Mouse (Mus musculus): ENCODE results near the gene Hmgcl. TPM values are rescaled to one million over a fixed set of nuclear protein-coding genes. Genes with fewer than 3 reads are reported as not detected.

Gene Hmgcl
- polyA plus RNA-seq, 1 experiment from 2014 or later: 60.3 TPM

GRCm38 (mm10) chr4:135985769-135986168 lies 39.5 kb downstream of the Hmgcl start:
- 95% methylated on average over 7 of the region's 7 CpGs for WGBS

GRCm38 (mm10) chr4:135986301-135986942 lies 40.2 kb downstream of the Hmgcl start:
- Histone ChIP-seq H3K9ac (peak overlapping the region; percentile 84), H3K4me2 (replicated peaks) (peak overlapping the region; percentile 93), H3K27ac (peak overlapping the region; percentile 90), H3K27me3 (ENCODE audit: control insufficient read depth, insufficient read depth, low read length) (no peaks in the 10 kb centered on the region), H3K9me3 (ENCODE audit: control insufficient read depth, low read length) (no peaks in the 10 kb centered on the region), H3K4me3 (replicated peaks; ENCODE audit: low read length) (peak overlapping the region; percentile 97), H3K4me1 (replicated peaks; ENCODE audit: control insufficient read depth, insufficient read depth, low read length) (peaks cover 13% of the 10 kb centered on the region), H3K36me3 (replicated peaks; ENCODE audit: control insufficient read depth, insufficient read depth) (peaks cover 26% of the 10 kb centered on the region)
- 8% methylated on average over 21 of the region's 23 CpGs for WGBS
- DNase-seq (ENCODE audit: low spot score): no peak
- ATAC-seq (ENCODE audit: low FRiP score): no peak

More at GRCm38 (mm10) chr4:135985769-135986168, 39.5 kb downstream of the Hmgcl start:
- Histone ChIP-seq H3K4me2 (replicated peaks) (peak overlapping the region; percentile 93), H3K4me1 (replicated peaks; ENCODE audit: control insufficient read depth, insufficient read depth, low read length) (peaks cover 13% of the 10 kb centered on the region), H3K4me3 (replicated peaks; ENCODE audit: low read length) (peak overlapping the region; percentile 97), H3K9ac (peak overlapping the region; percentile 84), H3K27ac (no peak overlapping the region), H3K36me3 (replicated peaks; ENCODE audit: control insufficient read depth, insufficient read depth) (peaks cover 26% of the 10 kb centered on the region), H3K27me3 (ENCODE audit: control insufficient read depth, insufficient read depth, low read length) (no peaks in the 10 kb centered on the region), H3K9me3 (ENCODE audit: control insufficient read depth, low read length) (no peaks in the 10 kb centered on the region)
- ATAC-seq (ENCODE audit: low FRiP score) (no peak), DNase-seq (ENCODE audit: low spot score) (no peak)

- DNase-seq (ENCODE audit: low spot score) (peak; percentile 94), ATAC-seq (ENCODE audit: low FRiP score) (peak; percentile 93)
These were observed 40.9 kb downstream of the Hmgcl start, which contains the start of gene Pithd1 for GRCm38 (mm10) chr4:135986943-135987710. Gene Pithd1, minus strand, starts transcription at chr4:135987264.

GRCm38 (mm10) chr4:135987714-135988113 lies 41.5 kb downstream of the Hmgcl start:
- ATAC-seq (ENCODE audit: low FRiP score) (no peak), DNase-seq (ENCODE audit: low spot score) (no peak)
- H3K4me2 ChIP-seq (replicated peaks): peak overlapping the region; percentile 93
- peaks cover 25% of the 10 kb centered on the region for H3K36me3 ChIP-seq (replicated peaks; ENCODE audit: control insufficient read depth, insufficient read depth)
- H3K27me3 ChIP-seq (ENCODE audit: control insufficient read depth, insufficient read depth, low read length): no peaks in the 10 kb centered on the region
- H3K9me3 ChIP-seq (ENCODE audit: control insufficient read depth, low read length): no peaks in the 10 kb centered on the region
- peak overlapping the region; percentile 84 for H3K9ac ChIP-seq
- H3K27ac ChIP-seq: peak overlapping the region; percentile 90
- WGBS: 65% methylated on average over 9 of the region's 9 CpGs
- peak overlapping the region; percentile 97 for H3K4me3 ChIP-seq (replicated peaks; ENCODE audit: low read length)
- peaks cover 13% of the 10 kb centered on the region for H3K4me1 ChIP-seq (replicated peaks; ENCODE audit: control insufficient read depth, insufficient read depth, low read length)

More at GRCm38 (mm10) chr4:135986943-135987710, 40.9 kb downstream of the Hmgcl start, which contains the start of gene Pithd1:
- Histone ChIP-seq H3K27ac (peak within 1 kb of the TSS; percentile 90), H3K4me2 (replicated peaks) (peak within 1 kb of the TSS; percentile 93), H3K9ac (peak within 1 kb of the TSS; percentile 84), H3K36me3 (replicated peaks; ENCODE audit: control insufficient read depth, insufficient read depth) (peaks cover 26% of the 10 kb centered on the region), H3K9me3 (ENCODE audit: control insufficient read depth, low read length) (no peaks in the 10 kb centered on the region), H3K27me3 (ENCODE audit: control insufficient read depth, insufficient read depth, low read length) (no peaks in the 10 kb centered on the region), H3K4me1 (replicated peaks; ENCODE audit: control insufficient read depth, insufficient read depth, low read length) (peaks cover 13% of the 10 kb centered on the region), H3K4me3 (replicated peaks; ENCODE audit: low read length) (peak within 1 kb of the TSS; percentile 97)
- WGBS: under 1% methylated on average over 73 of the region's 81 CpGs

- H3K4me2 ChIP-seq (replicated peaks): no peak overlapping the region
- DNase-seq (ENCODE audit: low spot score) (no peak), ATAC-seq (ENCODE audit: low FRiP score) (no peak)
- H3K9ac ChIP-seq: no peak overlapping the region
- over 99% methylated on average over 6 of the region's 6 CpGs for WGBS
- H3K4me3 ChIP-seq (replicated peaks; ENCODE audit: low read length): no peak overlapping the region
- H3K9me3 ChIP-seq (ENCODE audit: control insufficient read depth, low read length): peaks cover 7% of the 10 kb centered on the region; the same call in 1 of the 2 replicates
- H3K4me1 ChIP-seq (replicated peaks; ENCODE audit: control insufficient read depth, insufficient read depth, low read length): no peaks in the 10 kb centered on the region
- no peaks in the 10 kb centered on the region for H3K27me3 ChIP-seq (ENCODE audit: control insufficient read depth, insufficient read depth, low read length)
- no peaks in the 10 kb centered on the region for H3K36me3 ChIP-seq (replicated peaks; ENCODE audit: control insufficient read depth, insufficient read depth)
- no peak overlapping the region for H3K27ac ChIP-seq
These were observed 47.7 kb downstream of the Hmgcl start for GRCm38 (mm10) chr4:135993941-135994340.

- no peak overlapping the region for H3K4me3 ChIP-seq (replicated peaks; ENCODE audit: low read length)
- H3K9ac ChIP-seq: no peak overlapping the region
- DNase-seq (ENCODE audit: low spot score): no peak
- no peaks in the 10 kb centered on the region for H3K27me3 ChIP-seq (ENCODE audit: control insufficient read depth, insufficient read depth, low read length)
- H3K36me3 ChIP-seq (replicated peaks; ENCODE audit: control insufficient read depth, insufficient read depth): no peaks in the 10 kb centered on the region
- no peak for ATAC-seq (ENCODE audit: low FRiP score)
- WGBS: 89% methylated on average over 4 of the region's 4 CpGs
- peaks cover 7% of the 10 kb centered on the region; the same call in 1 of the 2 replicates for H3K9me3 ChIP-seq (ENCODE audit: control insufficient read depth, low read length)
- H3K4me2 ChIP-seq (replicated peaks): no peak overlapping the region
- no peaks in the 10 kb centered on the region for H3K4me1 ChIP-seq (replicated peaks; ENCODE audit: control insufficient read depth, insufficient read depth, low read length)
- no peak overlapping the region for H3K27ac ChIP-seq
These were observed 48.9 kb downstream of the Hmgcl start for GRCm38 (mm10) chr4:135995118-135995517.

GRCm38 (mm10) chr4:136004107-136004675 lies 57.9 kb downstream of the Hmgcl start:
- Histone ChIP-seq H3K9me3 (ENCODE audit: control insufficient read depth, low read length) (no peaks in the 10 kb centered on the region), H3K27ac (no peak overlapping the region), H3K4me2 (replicated peaks) (no peak overlapping the region), H3K27me3 (ENCODE audit: control insufficient read depth, insufficient read depth, low read length) (no peaks in the 10 kb centered on the region), H3K4me3 (replicated peaks; ENCODE audit: low read length) (no peak overlapping the region), H3K4me1 (replicated peaks; ENCODE audit: control insufficient read depth, insufficient read depth, low read length) (no peaks in the 10 kb centered on the region), H3K9ac (no peak overlapping the region), H3K36me3 (replicated peaks; ENCODE audit: control insufficient read depth, insufficient read depth) (peaks cover 76% of the 10 kb centered on the region)
- 94% methylated on average over 5 of the region's 5 CpGs for WGBS
- ATAC-seq (ENCODE audit: low FRiP score) (no peak), DNase-seq (ENCODE audit: low spot score) (no peak)

- Histone ChIP-seq H3K9ac (no peak overlapping the region), H3K4me3 (replicated peaks; ENCODE audit: low read length) (no peak overlapping the region), H3K27ac (no peak overlapping the region), H3K4me1 (replicated peaks; ENCODE audit: control insufficient read depth, insufficient read depth, low read length) (no peaks in the 10 kb centered on the region), H3K9me3 (ENCODE audit: control insufficient read depth, low read length) (no peaks in the 10 kb centered on the region), H3K4me2 (replicated peaks) (no peak overlapping the region), H3K36me3 (replicated peaks; ENCODE audit: control insufficient read depth, insufficient read depth) (peaks cover 83% of the 10 kb centered on the region), H3K27me3 (ENCODE audit: control insufficient read depth, insufficient read depth, low read length) (no peaks in the 10 kb centered on the region)
- DNase-seq (ENCODE audit: low spot score) (no peak), ATAC-seq (ENCODE audit: low FRiP score) (no peak)
- WGBS: 92% methylated on average over 2 of the region's 2 CpGs
These were observed 58.7 kb downstream of the Hmgcl start for GRCm38 (mm10) chr4:136004921-136005320.

- Histone ChIP-seq H3K27me3 (ENCODE audit: control insufficient read depth, insufficient read depth, low read length) (no peaks in the 10 kb centered on the region), H3K36me3 (replicated peaks; ENCODE audit: control insufficient read depth, insufficient read depth) (peaks cover 95% of the 10 kb centered on the region), H3K4me1 (replicated peaks; ENCODE audit: control insufficient read depth, insufficient read depth, low read length) (no peaks in the 10 kb centered on the region), H3K4me3 (replicated peaks; ENCODE audit: low read length) (no peak overlapping the region), H3K27ac (no peak overlapping the region), H3K9me3 (ENCODE audit: control insufficient read depth, low read length) (no peaks in the 10 kb centered on the region), H3K9ac (no peak overlapping the region), H3K4me2 (replicated peaks) (no peak overlapping the region)
- ATAC-seq (ENCODE audit: low FRiP score): no peak
- 93% methylated on average over 3 of the region's 3 CpGs for WGBS
- no peak for DNase-seq (ENCODE audit: low spot score)
These were observed 60.6 kb downstream of the Hmgcl start for GRCm38 (mm10) chr4:136006821-136007220.
